In the genomic region with DNA sequence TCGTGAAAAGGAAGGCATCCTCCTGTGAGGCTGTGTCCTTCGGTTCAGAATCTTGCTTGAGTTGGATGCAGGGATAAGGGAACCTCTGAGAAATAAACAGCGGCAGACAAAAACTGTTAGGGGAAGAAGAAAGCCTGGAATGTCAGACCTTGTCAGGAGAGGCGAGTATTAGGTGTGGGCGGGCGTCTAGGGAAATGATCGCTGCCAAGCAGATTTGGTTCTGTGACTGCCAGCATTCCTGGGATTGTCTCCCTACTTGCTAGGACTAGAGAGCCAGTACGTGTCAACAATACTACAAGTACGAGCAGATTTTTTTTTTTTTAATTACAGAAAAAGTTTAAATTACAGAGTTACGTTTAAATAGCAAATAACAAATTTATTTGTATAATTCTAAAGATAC, we compare ENCODE assay signal across 37 mouse cellular contexts. TPM values are rescaled to one million over a fixed set of nuclear protein-coding genes. Genes with fewer than 3 reads are reported as not detected.
DNase-seq lines count a peak whose midpoint lies in the region; ATAC-seq and TF ChIP-seq lines count a peak whose summit lies in the region.
"Had no signal": no experiment of that assay in that cellular context is flagged by ENCODE, and none has a peak within 500 bp of the region (broad histone marks: within the 10 kb centered on the region; RNA-seq: fewer than 3 reads in every experiment).

No protein-coding gene starts in this region.

- peak; percentile 30 for DNase-seq in gastrocnemius, adult 18-20 months (ENCODE audit: low spot score)
- no peak for DNase-seq in gastrocnemius, postnatal 36 days
- DNase-seq in lung, adult 18-20 months, result peak; percentile 17 to 23
- no peak for DNase-seq in lung, adult 2 months
- peak; percentile 20 for DNase-seq in ZHBTc4 (ENCODE audit: low read depth, low spot score)
- DNase-seq in gastrocnemius, postnatal 14 days, result peak; percentile 38
- DNase-seq in urinary bladder, adult 18-20 months (ENCODE audit: low spot score in 2 of 2), result no peak
- DNase-seq: adrenal gland, postnatal 14 days; cerebellum, adult 11 months; cerebellum, adult 9-10 months; embryo, embryonic 11 days; kidney, adult 9 months; kidney, postnatal 14 days; layer of hippocampus, adult 9-11 months; liver; lung, postnatal 10 days; thymus, adult 2 months; thymus, postnatal 36 days had no signal

- H3K4me3 ChIP-seq in lung, adult 2 months (replicated peaks; ENCODE audit: extremely low read depth, low read depth, low read length), result no peak overlapping the region
- H3K4me3 ChIP-seq in midbrain, embryonic 15.5 days, result no peak overlapping the region
- H3K4me3 ChIP-seq: embryonic facial prominence, embryonic 13.5 days; heart, adult 2 months; midbrain, embryonic 10.5 days had no signal

- H3K9me3 ChIP-seq in midbrain, embryonic 15.5 days, result no peaks in the 10 kb centered on the region
- H3K9me3 ChIP-seq: embryonic facial prominence, embryonic 13.5 days; midbrain, embryonic 10.5 days had no signal

- no peak for TF ChIP-seq CTCF in lung, adult 2 months (IDR thresholded peaks at IDR 0.05; ENCODE audit: insufficient read depth, low read length)

- no peak for TF ChIP-seq POLR2A in lung, adult 2 months (IDR thresholded peaks at IDR 0.05; ENCODE audit: borderline replicate concordance, extremely low read depth, low read depth, low read length)

- no peak overlapping the region for H3K4me2 ChIP-seq in midbrain, embryonic 15.5 days
- H3K4me2 ChIP-seq: embryonic facial prominence, embryonic 13.5 days; hindbrain, embryonic 14.5 days had no signal

- no peaks in the 10 kb centered on the region for H3K36me3 ChIP-seq in midbrain, embryonic 15.5 days (replicated peaks)
- H3K36me3 ChIP-seq: embryonic facial prominence, embryonic 13.5 days; midbrain, embryonic 10.5 days had no signal

- no peak for ATAC-seq in midbrain, embryonic 15.5 days (replicated peaks)
- ATAC-seq: CD4-positive, CD25-positive, alpha-beta regulatory T cell, adult 4 months; forebrain, embryonic 14.5 days; intestine, postnatal 0 days; midbrain, embryonic 16.5 days had no signal

- H3K9ac ChIP-seq in midbrain, embryonic 15.5 days, result no peak overlapping the region
- H3K9ac ChIP-seq: embryonic facial prominence, embryonic 13.5 days; hindbrain, embryonic 14.5 days; liver, embryonic 14.5 days had no signal

- no peaks in the 10 kb centered on the region for H3K27me3 ChIP-seq in midbrain, embryonic 15.5 days (replicated peaks)
- H3K27me3 ChIP-seq: embryonic facial prominence, embryonic 13.5 days had no signal

- H3K4me1 ChIP-seq in lung, adult 2 months (ENCODE audit: control insufficient read depth, insufficient read depth, low read length), result no peaks in the 10 kb centered on the region
- no peaks in the 10 kb centered on the region for H3K4me1 ChIP-seq in midbrain, embryonic 15.5 days
- H3K4me1 ChIP-seq: embryonic facial prominence, embryonic 13.5 days; midbrain, embryonic 10.5 days had no signal

- H3K27ac ChIP-seq in midbrain, embryonic 15.5 days, result no peak overlapping the region
- H3K27ac ChIP-seq: embryonic facial prominence, embryonic 13.5 days; heart, adult 2 months; hindbrain, embryonic 14.5 days; liver, embryonic 14.5 days; midbrain, embryonic 10.5 days had no signal

- 53% methylated on average over 10 of the region's 10 CpGs for WGBS in lung, adult 2 months
- 73% methylated on average over 10 of the region's 10 CpGs for WGBS in midbrain, embryonic 15.5 days

- intact Hi-C loops in gastrocnemius, postnatal 36 days (cut with DNase I), result no loop called here
- intact Hi-C loops in gastrocnemius, postnatal 14 days (cut with DNase I; ENCODE audit: low total_unique reads), result no loop called here

RNA-seq across cellular contexts. Expression of a gene that starts 8.6 kb away (rescaled TPM):
- total RNA-seq in gastrocnemius, adult 18-20 months (2021), result not detected
- total RNA-seq in gastrocnemius, postnatal 36 days (2021), result not detected
- polyA plus RNA-seq in lung, adult 2 months (2012; rRNA removed), result not detected in 2 replicates
- total RNA-seq in gastrocnemius, postnatal 14 days (2021), result not detected
- not detected in 2 replicates for polyA plus RNA-seq in midbrain, embryonic 15.5 days (2015; fragmentation: Nextera tagmentation; extraction: Ambion mirVana)
- total RNA-seq: adrenal gland, postnatal 14 days; heart, adult 2 months; hematopoietic stem cell, adult 5-6 weeks; left cerebral cortex, adult 18-20 months; left cerebral cortex, postnatal 14 days; megakaryocyte progenitor cell, adult 5-6 weeks; neutrophil, adult 5-6 weeks had no signal
- polyA plus RNA-seq: CD4-positive, CD25-positive, alpha-beta regulatory T cell, adult 4 months; embryonic facial prominence, embryonic 13.5 days; forebrain, embryonic 14.5 days; heart, adult 2 months; heart, embryonic 14.5 days; hindbrain, embryonic 14.5 days; limb, embryonic 11.5 days; liver, embryonic 14.5 days; midbrain, embryonic 10.5 days; midbrain, embryonic 16.5 days; neural tube, embryonic 11.5 days; spleen, adult 2 months; thymus, adult 2 months had no signal

RNA-seq across cellular contexts. Expression of a gene that starts 47.5 kb away (rescaled TPM):
- 1 to 10 TPM in 1 of 2 experiments, under 1 TPM in 1; 0.89 to 1.3 TPM for total RNA-seq in gastrocnemius, adult 18-20 months (2021)
- 1 to 10 TPM; 1.5 to 1.7 TPM for total RNA-seq in gastrocnemius, postnatal 36 days (2021)
- polyA plus RNA-seq in lung, adult 2 months (2012; rRNA removed), result 23.1 and 25.5 TPM in 2 replicates
- total RNA-seq in gastrocnemius, postnatal 14 days (2021), result 1 to 10 TPM; 4.1 to 4.2 TPM
- polyA plus RNA-seq in midbrain, embryonic 15.5 days (2015; fragmentation: Nextera tagmentation; extraction: Ambion mirVana), result 7.6 and 8.5 TPM in 2 replicates

Comparison
In these comparisons a context has a peak if more than half of its experiments do, and no peak if none do; other contexts are left out.
1. DNase-seq: peak in gastrocnemius, adult 18-20 months (single experiment), lung, adult 18-20 months (2 of 2), ZHBTc4 (single experiment) and gastrocnemius, postnatal 14 days (single experiment); none in gastrocnemius, postnatal 36 days (0 of 2), lung, adult 2 months (single experiment) and urinary bladder, adult 18-20 months (0 of 2).